Mouse (Mus musculus): ENCODE results near the gene Appl1.

GRCm38 (mm10) chr14:26935558-26935957 lies 35.5 kb downstream of the Appl1 start:
- TF ChIP-seq TCF12 (IDR thresholded peaks at IDR 0.05; ENCODE audit: low read depth, low read length) (no peak), HCFC1 (IDR thresholded peaks at IDR 0.05; ENCODE audit: low read depth, low read length) (no peak), POLR2A (IDR thresholded peaks at IDR 0.05; ENCODE audit: control insufficient read depth in 1 of 2, insufficient read depth in 1 of 2, low read depth in 1 of 2, low read length in 2 of 2, poor library complexity in 1 of 2) (no peak), CTCF (IDR thresholded peaks at IDR 0.05 in 2 of 3, conservative IDR thresholded peaks at IDR 0.05 in 1 of 3; ENCODE audit: control insufficient read depth in 1 of 3, insufficient read depth in 1 of 3, low read depth in 2 of 3, low read length in 3 of 3, poor library complexity in 1 of 3, severe bottlenecking in 1 of 3) (no peak), GATA1 (IDR thresholded peaks at IDR 0.05; ENCODE audit: low read depth, low read length) (no peak), TBP (IDR thresholded peaks at IDR 0.05; ENCODE audit: low read depth, low read length) (no peak), TAL1 (IDR thresholded peaks at IDR 0.05; ENCODE audit: low read length) (no peak), EP300 (IDR thresholded peaks at IDR 0.05; ENCODE audit: low read depth in 1 of 2, low read length in 2 of 2) (no peak), ZKSCAN1 (IDR thresholded peaks at IDR 0.05; ENCODE audit: low read depth, low read length) (no peak), USF1 (IDR thresholded peaks at IDR 0.05; ENCODE audit: low read depth, low read length) (no peak), POLR2AphosphoS5 (IDR thresholded peaks at IDR 0.05; ENCODE audit: borderline replicate concordance, low read depth, low read length) (no peak), MXI1 (IDR thresholded peaks at IDR 0.05; ENCODE audit: low read depth, low read length) (no peak), E2F4 (IDR thresholded peaks at IDR 0.05; ENCODE audit: borderline replicate concordance, low read depth, low read length) (no peak)

Data from MEL (cell line).